In the genomic region with DNA sequence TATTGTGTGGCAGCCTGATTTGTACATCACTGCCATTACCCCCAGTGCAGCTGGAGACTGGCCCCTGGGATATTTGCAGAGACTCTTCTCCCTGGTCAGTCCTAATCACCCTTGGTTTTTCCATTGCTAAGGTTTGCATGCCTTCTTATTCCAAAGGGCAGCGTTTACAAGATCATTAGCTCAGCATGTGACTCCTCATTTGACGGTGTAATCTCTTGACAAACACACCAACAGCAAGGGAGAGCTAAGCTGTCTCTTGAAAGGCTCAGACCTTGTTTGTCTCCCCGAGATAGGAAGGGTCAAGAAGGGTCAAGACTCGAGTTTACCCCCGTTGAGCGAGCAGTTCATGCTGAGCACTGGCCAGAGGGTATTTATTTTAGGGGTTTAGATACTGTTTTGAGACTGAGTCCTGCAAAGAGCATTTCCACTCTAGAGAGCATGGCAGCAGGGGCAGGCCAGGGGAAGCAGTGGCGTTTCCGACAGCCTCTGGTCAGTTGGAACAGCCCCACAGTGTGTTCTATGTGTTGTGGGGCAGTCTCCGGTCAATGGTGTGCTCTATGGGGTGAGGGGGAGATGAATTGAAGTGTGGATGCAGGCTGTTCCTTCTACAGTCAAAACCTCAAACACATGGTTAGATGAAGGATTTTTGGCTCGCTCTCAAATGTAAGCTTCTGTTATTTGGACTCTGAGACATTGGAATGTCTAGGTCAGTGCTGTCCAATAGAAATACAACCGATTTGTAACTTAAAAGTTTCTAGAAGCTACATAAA, we compare ENCODE assay signal across 16 mouse cellular contexts.
DNase-seq lines count a peak whose midpoint lies in the region; ATAC-seq and TF ChIP-seq lines count a peak whose summit lies in the region.
"Had no signal": no experiment of that assay in that cellular context is flagged by ENCODE, and none has a peak within 500 bp of the region (broad histone marks: within the 10 kb centered on the region; RNA-seq: fewer than 3 reads in every experiment).

No protein-coding gene starts in this region.

- no peak for TF ChIP-seq CTCF in liver, adult 2 months (IDR thresholded peaks at IDR 0.05; ENCODE audit: low read depth, low read length)
- TF ChIP-seq CTCF in forebrain, postnatal 0 days (IDR thresholded peaks at IDR 0.05; ENCODE audit: low read depth), result no peak

- H3K4me3 ChIP-seq in heart, embryonic 10.5 days, result no peak overlapping the region
- no peak overlapping the region for H3K4me3 ChIP-seq in liver, adult 2 months (ENCODE audit: insufficient read depth, low read depth, low read length)
- no peak overlapping the region for H3K4me3 ChIP-seq in liver, embryonic 11.5 days (ENCODE audit: low read depth, low read length)
- H3K4me3 ChIP-seq in forebrain, postnatal 0 days (ENCODE audit: low read depth, low read length), result no peak overlapping the region
- H3K4me3 ChIP-seq: hindbrain, embryonic 12.5 days; limb, embryonic 15.5 days had no signal

- no peak for ATAC-seq in liver, embryonic 11.5 days (replicated peaks; ENCODE audit: low FRiP score)
- ATAC-seq in forebrain, postnatal 0 days, result no peak
- ATAC-seq: midbrain, embryonic 16.5 days had no signal

- DNase-seq in heart, embryonic 10.5 days (ENCODE audit: low spot score), result no peak
- no peak for DNase-seq in heart, postnatal 25 days (ENCODE audit: low spot score)
- peak; percentile 20 for DNase-seq in liver, adult 2 months (ENCODE audit: extremely low read depth, low read depth, low spot score)
- DNase-seq in liver, embryonic 11.5 days (ENCODE audit: low spot score), result no peak
- DNase-seq in fibroblast of lung, adult 2 months (ENCODE audit: low read depth), result peak; percentile 24
- peak; percentile 56 for DNase-seq in kidney, postnatal 14 days
- DNase-seq in adrenal gland, adult 8-10 months, result no peak
- DNase-seq in forebrain, postnatal 0 days, result no peak
- DNase-seq: adrenal gland, postnatal 14 days; B cell, adult 2 months; cerebellum, adult 9-10 months; thymus, postnatal 36 days had no signal

- no peak overlapping the region for H3K4me2 ChIP-seq in liver, embryonic 11.5 days
- no peak overlapping the region for H3K4me2 ChIP-seq in forebrain, postnatal 0 days (ENCODE audit: low read depth)
- H3K4me2 ChIP-seq: hindbrain, embryonic 12.5 days; limb, embryonic 15.5 days had no signal

- no peak overlapping the region for H3K9ac ChIP-seq in liver, adult 2 months (ENCODE audit: low read depth, low read length)
- H3K9ac ChIP-seq in liver, embryonic 11.5 days (ENCODE audit: low read depth, low read length), result no peak overlapping the region
- no peak overlapping the region for H3K9ac ChIP-seq in forebrain, postnatal 0 days
- H3K9ac ChIP-seq: hindbrain, embryonic 12.5 days; limb, embryonic 15.5 days had no signal

- intact Hi-C loops in heart, postnatal 25 days (cut with DNase I), result no loop called here

- 19% methylated on average over 11 of the region's 11 CpGs for WGBS in heart, embryonic 10.5 days
- WGBS in liver, adult 2 months, result 38% methylated on average over 11 of the region's 11 CpGs
- 31% methylated on average over 11 of the region's 11 CpGs for WGBS in liver, embryonic 11.5 days
- 23% methylated on average over 11 of the region's 11 CpGs for WGBS in forebrain, postnatal 0 days

- no peaks in the 10 kb centered on the region for H3K36me3 ChIP-seq in heart, embryonic 10.5 days
- H3K36me3 ChIP-seq in liver, adult 2 months (ENCODE audit: control insufficient read depth, insufficient read depth, low read length), result no peaks in the 10 kb centered on the region
- H3K36me3 ChIP-seq in liver, embryonic 11.5 days (ENCODE audit: control insufficient read depth, insufficient read depth, low read length), result no peaks in the 10 kb centered on the region
- H3K36me3 ChIP-seq in forebrain, postnatal 0 days (ENCODE audit: insufficient read depth), result no peaks in the 10 kb centered on the region
- H3K36me3 ChIP-seq: hindbrain, embryonic 12.5 days; limb, embryonic 15.5 days had no signal

- peak overlapping the region; percentile 56; the same call in 1 of the 2 replicates for H3K27ac ChIP-seq in heart, embryonic 10.5 days
- H3K27ac ChIP-seq in liver, adult 2 months (replicated peaks; ENCODE audit: insufficient read depth, low read depth, low read length), result no peak overlapping the region
- H3K27ac ChIP-seq in liver, embryonic 11.5 days (ENCODE audit: low read depth, low read length), result no peak overlapping the region
- H3K27ac ChIP-seq in forebrain, postnatal 0 days (ENCODE audit: low read depth, low read length), result no peak overlapping the region
- H3K27ac ChIP-seq: hindbrain, embryonic 12.5 days; limb, embryonic 15.5 days; stomach, postnatal 0 days had no signal

- H3K9me3 ChIP-seq in heart, embryonic 10.5 days, result no peaks in the 10 kb centered on the region
- no peaks in the 10 kb centered on the region for H3K9me3 ChIP-seq in liver, embryonic 11.5 days (ENCODE audit: control insufficient read depth, low read length)
- H3K9me3 ChIP-seq in forebrain, postnatal 0 days (ENCODE audit: low read length), result no peaks in the 10 kb centered on the region
- H3K9me3 ChIP-seq: hindbrain, embryonic 12.5 days; limb, embryonic 15.5 days had no signal

- peaks cover 57% of the 10 kb centered on the region for H3K4me1 ChIP-seq in heart, embryonic 10.5 days
- peaks cover 2% of the 10 kb centered on the region; the same call in 1 of the 2 replicates for H3K4me1 ChIP-seq in liver, adult 2 months (ENCODE audit: control insufficient read depth, insufficient read depth, low read length)
- H3K4me1 ChIP-seq in liver, embryonic 11.5 days (replicated peaks; ENCODE audit: control insufficient read depth, insufficient read depth, low read length), result peaks cover 4% of the 10 kb centered on the region
- H3K4me1 ChIP-seq in forebrain, postnatal 0 days (ENCODE audit: insufficient read depth), result peaks cover 9% of the 10 kb centered on the region; the same call in 1 of the 2 replicates

- H3K79me2 ChIP-seq in liver, adult 2 months (ENCODE audit: control insufficient read depth, insufficient read depth, low read length), result no peaks in the 10 kb centered on the region

- H3K27me3 ChIP-seq in heart, embryonic 10.5 days (ENCODE audit: insufficient read depth, poor library complexity, severe bottlenecking), result no peaks in the 10 kb centered on the region
- no peaks in the 10 kb centered on the region for H3K27me3 ChIP-seq in liver, adult 2 months (ENCODE audit: control insufficient read depth, insufficient read depth, low read length)
- H3K27me3 ChIP-seq in liver, embryonic 11.5 days (replicated peaks; ENCODE audit: control insufficient read depth, insufficient read depth, low read length), result no peaks in the 10 kb centered on the region
- no peaks in the 10 kb centered on the region; the same call in 1 of the 2 replicates for H3K27me3 ChIP-seq in forebrain, postnatal 0 days (ENCODE audit: insufficient read depth, low read length)
- H3K27me3 ChIP-seq: limb, embryonic 15.5 days had no signal

- TF ChIP-seq POLR2A in liver, adult 2 months (IDR thresholded peaks at IDR 0.05; ENCODE audit: extremely low read depth, insufficient read depth, low read length), result no peak

Comparison
In these comparisons a context has a peak if more than half of its experiments do, and no peak if none do; other contexts are left out.
1. DNase-seq: peak in liver, adult 2 months (single experiment), fibroblast of lung, adult 2 months (single experiment) and kidney, postnatal 14 days (single experiment); none in heart, embryonic 10.5 days (single experiment), heart, postnatal 25 days (single experiment), liver, embryonic 11.5 days (single experiment), adrenal gland, adult 8-10 months (single experiment) and forebrain, postnatal 0 days (single experiment).